Mouse (Mus musculus): Measurements from ENCODE around the gene D7Ertd443e.

D7Ertd443e gene

GRCm38 (mm10) chr7:134385561-134385960, at the start of gene D7Ertd443e:
D7Ertd443e (minus strand) TSS chr7:134385661.
- DNase-seq = no peak

GRCm38 (mm10) chr7:134431681-134432080, 46.2 kb upstream of the D7Ertd443e start:
- no peak for DNase-seq

GRCm38 (mm10) chr7:134428676-134429075, 43.2 kb upstream of the D7Ertd443e start:
- DNase-seq = no peak

- no peak for DNase-seq
Measured at GRCm38 (mm10) chr7:134415014-134415413, 29.6 kb upstream of the D7Ertd443e start.

GRCm38 (mm10) chr7:134414005-134414690, 28.7 kb upstream of the D7Ertd443e start:
- DNase-seq = no peak

- no peak for DNase-seq
Measured at GRCm38 (mm10) chr7:134408641-134409040, 23.2 kb upstream of the D7Ertd443e start.

GRCm38 (mm10) chr7:134400746-134401145, 15.3 kb upstream of the D7Ertd443e start:
- DNase-seq = no peak

- DNase-seq = no peak
Measured at GRCm38 (mm10) chr7:134396769-134397168, 11.3 kb upstream of the D7Ertd443e start.

GRCm38 (mm10) chr7:134382791-134383190, 2.7 kb downstream of the D7Ertd443e start:
- peak; percentile 18 for DNase-seq

GRCm38 (mm10) chr7:134381407-134381861, 4.0 kb downstream of the D7Ertd443e start:
- peak; percentile 86 for DNase-seq

GRCm38 (mm10) chr7:134378273-134378672, 7.2 kb downstream of the D7Ertd443e start:
- DNase-seq = peak; percentile 29

- no peak for DNase-seq
Measured at GRCm38 (mm10) chr7:134376786-134377185, 8.7 kb downstream of the D7Ertd443e start.

- no peak for DNase-seq
Measured at GRCm38 (mm10) chr7:134372276-134372675, 13.2 kb downstream of the D7Ertd443e start.

- DNase-seq = no peak
Measured at GRCm38 (mm10) chr7:134369241-134369640, 16.2 kb downstream of the D7Ertd443e start.

GRCm38 (mm10) chr7:134362257-134362870, 23.1 kb downstream of the D7Ertd443e start:
- DNase-seq = no peak

GRCm38 (mm10) chr7:134348825-134349224, 36.6 kb downstream of the D7Ertd443e start:
- DNase-seq = peak; percentile 52

GRCm38 (mm10) chr7:134342202-134342601, 43.3 kb downstream of the D7Ertd443e start:
- no peak for DNase-seq

GRCm38 (mm10) chr7:134335951-134336350, 49.5 kb downstream of the D7Ertd443e start:
- no peak for DNase-seq

- DNase-seq = peak; percentile 52
Measured at GRCm38 (mm10) chr7:134320979-134321378, 64.5 kb downstream of the D7Ertd443e start.

GRCm38 (mm10) chr7:134302084-134302483, 83.4 kb downstream of the D7Ertd443e start:
- DNase-seq = no peak

GRCm38 (mm10) chr7:134301285-134301684, 84.2 kb downstream of the D7Ertd443e start:
- no peak for DNase-seq

- DNase-seq = no peak
Measured at GRCm38 (mm10) chr7:134292750-134293149, 92.7 kb downstream of the D7Ertd443e start.

- DNase-seq = no peak
Measured at GRCm38 (mm10) chr7:134289611-134290301, 95.7 kb downstream of the D7Ertd443e start.

- no peak for DNase-seq
Measured at GRCm38 (mm10) chr7:134289126-134289525, 96.3 kb downstream of the D7Ertd443e start.

All from right cerebral cortex, adult 18-20 months (tissue).